Mouse (Mus musculus) olfactory bulb, adult 2 months (tissue): Measurements from ENCODE around the gene Zfp523. TPM values are rescaled to one million over a fixed set of nuclear protein-coding genes. Genes with fewer than 3 reads are reported as not detected.

ENCODE experiments used
- H3K27ac ChIP-seq: fragments of 200-500 bp; 2 replicates; pipeline ENCODE4 v1.5.1; 2012; ENCODE audit warnings: low read depth, low read length; ENCODE audit not compliant: insufficient read depth
- H3K4me1 ChIP-seq: fragments of 200-500 bp; 2 replicates; pipeline ENCODE4 v1.6.1; 2012; ENCODE audit warnings: low read length; ENCODE audit not compliant: control insufficient read depth, insufficient read depth
- H3K4me3 ChIP-seq: fragments of 200-500 bp; 2 replicates; pipeline ENCODE4 v1.5.1; 2012; ENCODE audit warnings: mild to moderate bottlenecking, low read depth, low read length, moderate library complexity; ENCODE audit not compliant: insufficient read depth
- CTCF ChIP-seq: fragments of 200-500 bp; IDR thresholded peaks from 2 replicates; pipeline ENCODE4 v1.5.1; 2012; ENCODE audit warnings: low read depth, mild to moderate bottlenecking, low read length, moderate library complexity; ENCODE audit not compliant: insufficient read depth
- POLR2A ChIP-seq: fragments of 200-500 bp; IDR thresholded peaks from 2 replicates; pipeline ENCODE4 v1.6.1; 2012; ENCODE audit warnings: mild to moderate bottlenecking, low read depth, low read length, moderate library complexity; ENCODE audit not compliant: insufficient read depth
- WGBS: fragments of 180-500 bp; shearing (Covaris S2); methylation state at CpG from one replicate; pipeline ENCODE4 v1.1.7; 2018; 5-methylcytosine and 5-hydroxymethylcytosine counted together
- polyA plus RNA-seq: library from polyadenylated mRNA; stranded (reverse); fragments of >200 nt; gene quantifications from 2 replicates; pipeline ENCODE4 v1.2.4, GENCODE M21; 2012; ENCODE audit warnings: low replicate concordance; ENCODE audit not compliant: missing spikeins, insufficient read depth, insufficient read length

The Zfp523 gene
- polyA plus RNA-seq, 1 experiment: not detected

DNA sequence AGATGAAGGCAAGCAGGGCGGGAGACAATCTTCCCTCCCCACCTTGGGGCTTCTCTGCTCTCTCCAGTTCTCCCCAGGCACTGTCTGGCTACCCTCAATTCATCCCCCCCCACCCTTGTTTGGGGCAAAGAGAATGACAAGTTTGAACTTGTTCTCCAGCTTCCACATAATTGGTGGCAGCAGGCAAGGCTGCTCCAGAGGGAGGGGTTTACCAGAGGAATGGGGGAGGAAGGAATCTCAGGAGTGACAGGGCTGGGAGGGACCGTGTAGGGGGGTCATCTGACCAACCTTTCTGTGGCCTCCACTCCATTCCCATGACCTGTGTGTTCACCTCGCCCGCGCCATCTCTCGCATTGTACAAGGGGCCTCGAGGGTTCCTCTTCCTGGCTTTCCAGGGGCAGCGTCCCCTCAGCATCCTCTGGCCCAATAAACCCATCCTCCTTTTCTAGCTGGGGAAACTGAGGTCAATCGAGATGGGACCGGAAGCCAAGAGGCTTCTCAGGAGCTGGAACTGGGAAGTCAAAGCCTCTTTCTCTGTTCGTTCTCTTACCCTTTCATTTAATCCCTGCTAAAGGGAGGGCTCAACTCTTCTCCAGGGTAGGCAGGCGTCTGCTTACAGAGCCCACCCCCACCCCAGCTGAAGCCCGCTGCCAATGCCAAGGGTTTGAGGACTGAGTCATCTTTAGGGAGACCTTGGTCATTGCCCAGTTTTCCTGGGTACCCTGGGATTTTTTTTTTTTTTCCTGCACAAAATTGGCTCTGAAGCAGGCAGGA, 36.3 kb upstream of the Zfp523 start:
- Histone ChIP-seq H3K4me1 (peaks cover 48% of the 10 kb centered on the region), H3K27ac (no peak overlapping the region), H3K4me3 (no peak overlapping the region)
- TF ChIP-seq POLR2A (no peak), CTCF (no peak)
- 52% methylated on average over 13 of the region's 13 CpGs for WGBS

DNA sequence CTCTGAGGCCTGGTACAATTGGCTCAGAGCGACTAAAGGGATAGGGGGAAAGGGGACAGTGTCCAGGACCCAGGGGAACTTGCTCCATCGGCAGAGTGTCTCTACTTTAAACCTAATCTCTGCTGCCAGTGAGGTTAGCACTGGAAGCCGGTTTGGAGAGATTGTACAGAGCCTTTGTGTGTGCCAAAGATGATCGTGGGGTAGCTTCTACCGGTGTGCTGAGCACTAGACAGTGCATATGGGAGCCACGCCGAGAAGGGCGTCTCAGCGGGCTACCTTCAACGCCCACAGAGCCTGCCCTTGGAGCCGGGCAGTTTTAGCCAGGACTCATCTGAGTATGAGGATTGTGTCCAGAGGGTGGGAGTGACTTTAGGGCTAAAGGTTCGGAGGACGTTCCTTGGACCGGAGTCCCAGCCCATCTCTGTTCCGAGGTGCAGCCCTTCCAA, 35.7 kb upstream of the Zfp523 start:
- peak overlapping the region; percentile 60 for H3K4me3 ChIP-seq
- H3K27ac ChIP-seq: no peak overlapping the region; the same call in 1 of the 2 replicates
- H3K4me1 ChIP-seq: peaks cover 53% of the 10 kb centered on the region
- 9% methylated on average over 15 of the region's 15 CpGs for WGBS
- no peak; the same call in 1 of the 2 replicates for TF ChIP-seq POLR2A
- no peak for TF ChIP-seq CTCF

DNA sequence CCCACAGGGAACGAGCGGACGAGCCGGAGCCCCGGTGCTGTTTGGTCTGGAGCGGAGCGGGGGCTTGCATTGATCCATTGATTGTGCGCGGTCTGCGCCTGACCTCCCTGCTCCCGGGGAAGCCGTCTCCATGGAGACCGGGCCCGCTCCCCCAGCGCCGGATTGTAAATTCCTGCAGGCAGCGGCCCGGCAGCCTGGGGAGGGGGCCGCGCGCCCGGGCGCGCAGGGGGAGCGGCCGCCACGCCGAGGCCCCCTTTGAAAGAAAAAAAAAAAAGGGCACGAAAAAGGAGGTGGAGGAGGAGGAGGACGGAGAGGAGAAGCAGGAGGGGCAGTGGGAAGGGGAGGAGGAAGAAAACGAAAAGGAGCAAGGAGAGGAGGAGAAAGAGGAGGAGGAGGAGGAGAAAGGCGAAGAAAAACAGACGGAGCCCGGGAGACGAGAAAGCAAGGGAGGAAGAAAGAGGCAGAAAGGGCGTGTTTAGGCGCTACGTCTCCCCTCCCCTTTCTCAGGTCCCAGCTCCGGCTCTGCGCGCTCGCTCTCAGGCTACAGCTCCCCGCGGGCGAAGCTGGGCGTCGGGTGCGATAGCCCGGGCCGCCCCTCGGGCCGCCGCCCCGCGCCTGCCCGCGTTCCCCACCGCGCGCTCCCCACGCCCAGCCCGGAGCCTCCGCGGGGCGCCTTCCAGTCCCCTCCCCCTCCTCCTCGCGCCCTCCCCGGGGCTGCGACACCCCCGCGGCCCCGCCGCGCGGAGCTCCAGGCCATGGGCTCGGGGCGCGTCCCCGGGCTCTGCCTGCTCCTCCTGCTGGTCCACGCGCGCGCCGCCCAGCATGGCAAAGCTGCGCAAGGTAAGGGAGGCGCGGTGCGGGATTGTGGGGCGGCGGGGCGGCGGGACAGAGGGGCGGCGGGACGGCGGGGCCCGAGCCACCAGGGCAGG, 34.9 kb upstream of the Zfp523 start, which contains the start of gene Scube3:
TSS of gene Scube3 (plus strand) at position 371 of the 929 bp plus-strand sequence.
- TF ChIP-seq CTCF: no peak
- TF ChIP-seq POLR2A: no peak
- peak within 1 kb of the TSS; percentile 60 for H3K4me3 ChIP-seq
- under 1% methylated on average over 93 of the region's 97 CpGs for WGBS
- peaks cover 54% of the 10 kb centered on the region for H3K4me1 ChIP-seq
- no peak within 1 kb of the TSS; the same call in 1 of the 2 replicates for H3K27ac ChIP-seq

DNA sequence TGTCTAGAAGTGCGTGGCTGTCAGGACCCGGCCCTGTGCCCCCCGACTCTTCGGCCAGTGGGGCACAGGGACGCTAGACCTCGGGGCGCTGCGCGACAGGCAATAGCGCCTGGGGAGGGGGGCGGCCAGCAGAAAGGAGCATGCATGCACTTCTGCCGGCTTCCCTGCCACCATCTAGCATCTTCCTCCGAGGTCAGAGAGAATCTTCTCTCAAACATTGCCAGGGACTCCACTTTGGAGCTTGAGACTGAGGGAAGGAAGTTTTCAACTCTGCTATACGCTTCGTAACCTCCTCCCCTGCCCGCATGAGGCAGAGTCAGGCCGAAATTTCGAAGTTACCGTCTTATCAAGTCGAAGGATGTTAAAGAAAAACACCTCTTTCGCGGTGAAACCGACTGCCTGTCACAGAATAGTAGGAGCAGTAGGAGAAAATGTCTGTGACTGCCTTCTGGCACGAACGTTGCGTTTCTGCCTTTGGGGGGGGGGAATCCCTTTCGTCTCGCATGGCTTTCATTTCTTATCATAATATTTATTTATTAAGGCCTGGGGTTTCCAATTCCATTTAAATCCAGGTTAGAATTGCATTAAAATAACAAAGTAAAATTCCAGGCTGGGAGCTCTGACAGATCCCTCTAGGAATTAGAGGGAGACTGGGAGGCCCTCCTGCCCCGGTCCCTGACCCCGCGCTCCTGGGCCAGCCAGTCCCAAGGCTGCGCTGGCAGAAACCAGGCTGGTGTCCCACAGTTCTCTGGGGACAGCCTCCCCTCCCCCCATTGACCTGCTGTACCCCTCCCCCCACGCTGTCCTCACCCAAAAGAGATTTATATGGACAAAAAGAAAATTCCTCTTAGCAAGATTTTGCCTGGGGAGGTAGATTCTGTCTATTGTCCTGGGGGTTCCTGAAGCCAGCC, 34.0 kb upstream of the Zfp523 start:
- TF ChIP-seq POLR2A: no peak
- TF ChIP-seq CTCF: no peak
- peak overlapping the region; percentile 60 for H3K4me3 ChIP-seq
- peaks cover 54% of the 10 kb centered on the region for H3K4me1 ChIP-seq
- no peak overlapping the region for H3K27ac ChIP-seq
- 5% methylated on average over 33 of the region's 33 CpGs for whole genome bisulfite sequencing

DNA sequence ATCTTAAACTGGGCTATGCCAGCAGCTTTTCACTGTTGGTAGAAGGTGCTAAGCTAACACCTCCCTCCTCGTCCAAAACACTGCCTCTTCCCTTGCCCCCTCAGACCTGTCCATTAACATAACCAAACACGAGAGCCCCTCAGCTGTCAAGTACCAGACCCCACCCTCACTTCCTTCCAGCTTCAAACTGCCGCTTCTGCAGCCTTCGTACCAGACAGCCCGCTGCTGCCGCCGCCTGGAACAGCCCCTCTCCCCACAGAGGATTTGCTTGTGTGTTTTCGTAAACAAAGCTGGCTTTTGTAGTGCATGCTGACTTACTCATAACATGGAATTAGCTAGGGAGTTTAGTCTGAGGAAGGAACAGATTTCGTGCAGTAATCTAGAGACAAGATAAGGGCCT, 33.2 kb upstream of the Zfp523 start:
- 7% methylated on average over 9 of the region's 9 CpGs for WGBS
- H3K27ac ChIP-seq: no peak overlapping the region
- H3K4me1 ChIP-seq: peaks cover 54% of the 10 kb centered on the region
- 0 out of 2 replicates have a peak overlapping the region, but pooled peaks have one; percentile 1 for H3K4me3 ChIP-seq
- no peak for TF ChIP-seq POLR2A

DNA sequence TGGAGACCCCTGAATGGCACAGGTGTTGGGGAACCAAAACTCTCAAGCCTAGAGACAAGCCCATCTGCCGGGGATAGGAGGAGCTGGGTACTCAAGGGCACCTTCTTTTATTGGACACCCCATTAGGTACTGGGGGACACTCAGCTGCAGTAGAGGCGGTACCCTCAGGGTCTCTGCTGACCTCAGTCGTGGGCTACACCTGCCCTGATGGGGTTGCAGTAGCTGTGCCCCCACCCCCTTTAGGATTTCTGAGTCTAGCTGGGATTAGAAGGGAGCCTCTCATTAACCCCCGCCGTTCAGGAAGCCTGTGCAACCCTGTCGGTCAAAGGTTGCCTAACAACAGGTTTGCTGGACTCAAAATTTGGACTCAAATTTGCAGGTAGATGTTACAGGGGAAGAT, 32.7 kb upstream of the Zfp523 start:
- no peak for TF ChIP-seq POLR2A
- TF ChIP-seq CTCF: no peak
- 34% methylated on average over 6 of the region's 6 CpGs for WGBS
- no peak overlapping the region for H3K27ac ChIP-seq
- H3K4me1 ChIP-seq: peaks cover 54% of the 10 kb centered on the region
- no peak overlapping the region for H3K4me3 ChIP-seq

DNA sequence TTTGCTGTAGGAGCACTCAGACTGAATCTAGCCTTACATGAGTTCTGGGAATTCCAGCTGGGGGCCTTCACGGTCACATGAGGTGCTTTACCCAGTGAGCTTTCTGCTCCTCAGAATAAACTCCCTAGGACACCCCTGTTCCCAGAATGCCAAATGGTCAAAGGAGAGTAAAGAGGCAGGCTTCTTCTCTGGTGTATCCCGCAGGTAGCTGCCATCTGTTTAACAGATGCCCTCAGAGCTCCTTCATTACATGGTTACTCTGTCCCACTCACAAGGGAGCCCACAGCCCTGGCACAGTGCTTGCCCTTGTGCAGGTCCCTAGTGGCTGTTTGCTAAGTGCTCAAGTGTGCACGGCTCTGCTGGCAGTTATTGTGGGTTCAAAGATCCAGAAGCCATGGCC, 28.6 kb upstream of the Zfp523 start:
- Histone ChIP-seq H3K27ac (no peak overlapping the region), H3K4me1 (peaks cover 22% of the 10 kb centered on the region), H3K4me3 (no peak overlapping the region)
- TF ChIP-seq POLR2A: no peak
- WGBS: 89% methylated on average over 3 of the region's 3 CpGs

DNA sequence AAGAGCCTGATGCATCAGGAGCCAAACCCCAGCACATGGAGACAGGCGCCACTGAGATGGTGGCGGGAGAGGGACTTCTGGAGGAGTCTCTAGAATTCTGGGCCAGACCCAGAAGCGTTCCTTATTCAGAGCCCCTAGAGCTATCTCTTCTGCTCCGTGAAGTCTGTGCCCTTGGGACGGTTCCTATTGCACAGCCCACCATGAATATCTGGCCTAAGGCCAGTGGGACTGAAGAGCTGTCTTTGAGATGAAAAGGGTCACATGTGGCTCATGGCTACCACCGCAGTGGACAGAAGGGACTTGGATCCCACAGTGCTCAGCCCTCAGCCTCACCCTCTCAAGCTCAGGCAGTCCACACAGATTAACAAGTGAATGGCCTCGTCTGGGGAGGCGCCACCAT, 27.2 kb upstream of the Zfp523 start:
- 77% methylated on average over 8 of the region's 8 CpGs for WGBS
- TF ChIP-seq CTCF (no peak), POLR2A (no peak)
- Histone ChIP-seq H3K4me3 (no peak overlapping the region), H3K4me1 (peaks cover 11% of the 10 kb centered on the region), H3K27ac (no peak overlapping the region)
